Mouse (Mus musculus): ENCODE measurements around the gene Tank.

Tank gene

DNA sequence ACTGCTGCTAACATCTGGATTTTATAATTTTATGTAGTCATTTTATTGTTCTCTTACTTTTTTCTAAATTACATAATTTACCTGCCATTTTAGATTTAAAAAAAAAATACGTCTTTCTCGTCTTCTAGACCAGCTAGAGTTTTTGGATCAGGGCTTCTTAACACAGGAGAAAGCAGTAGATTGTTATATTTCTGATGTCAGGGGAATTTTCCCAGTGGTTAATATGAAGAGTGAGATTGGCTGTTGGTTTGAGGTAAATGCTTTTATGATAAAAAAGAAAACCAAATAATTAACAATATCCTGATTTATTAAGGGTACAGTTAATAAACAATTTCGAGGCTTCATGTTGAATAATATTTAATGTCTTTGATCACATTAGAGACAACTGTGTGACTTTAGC, 1.7 kb downstream of the Tank start:
- DNase-seq (ENCODE audit: low read depth, low spot score) = no peak

DNA sequence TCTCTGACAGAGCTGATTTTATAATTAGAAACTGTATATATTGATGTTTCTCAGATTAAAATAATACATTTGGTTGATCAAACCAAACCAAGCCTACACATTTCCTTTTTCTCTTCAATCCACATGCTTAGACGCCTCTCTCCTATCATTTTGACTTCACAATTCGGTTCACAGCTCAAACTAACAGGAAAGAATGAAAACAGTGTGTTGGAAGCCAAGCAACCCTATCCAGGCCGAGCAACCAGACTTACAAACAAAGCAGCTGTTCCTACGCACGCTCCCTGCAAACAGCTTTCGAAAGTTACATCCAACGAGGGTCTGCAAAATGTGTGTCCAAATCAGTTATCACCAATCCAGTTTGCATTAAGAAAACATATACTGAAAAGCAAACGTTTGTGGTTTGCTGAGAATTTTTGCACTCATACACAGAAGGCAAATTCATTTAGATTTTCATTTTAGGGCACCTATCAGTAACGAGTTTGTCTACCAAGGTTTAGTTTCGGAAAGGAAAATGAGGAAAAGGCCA, 2.2 kb downstream of the Tank start:
- no peak for DNase-seq (ENCODE audit: low read depth, low spot score)

GRCm38 (mm10) chr2:61582578-61583315, 4.4 kb downstream of the Tank start:
- DNase-seq (ENCODE audit: low read depth, low spot score) = no peak

- no peak for DNase-seq (ENCODE audit: low read depth, low spot score)
These were observed 7.1 kb downstream of the Tank start for GRCm38 (mm10) chr2:61585447-61585846.

DNA sequence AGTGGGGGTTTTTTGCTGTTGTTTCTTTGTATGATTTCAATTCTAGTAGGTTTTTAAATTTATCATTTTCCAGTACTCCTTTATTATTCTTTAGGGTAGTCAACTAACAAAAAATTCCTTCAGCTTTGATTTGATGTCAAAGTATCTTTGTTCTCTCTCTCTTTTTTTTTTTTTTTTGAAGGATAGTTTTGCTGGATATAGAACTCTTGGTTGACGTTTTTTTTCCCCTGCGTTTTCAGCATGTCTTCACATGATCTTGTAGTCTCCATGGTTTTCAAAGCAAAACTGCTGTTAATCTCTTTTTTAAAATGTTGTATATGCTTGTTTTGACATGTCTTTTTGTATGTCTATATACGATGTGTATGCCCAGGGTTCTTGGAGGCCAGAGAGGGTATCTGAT, 7.8 kb downstream of the Tank start:
- no peak for DNase-seq (ENCODE audit: low read depth, low spot score)

- no peak for DNase-seq (ENCODE audit: low read depth, low spot score)
These were observed 12.4 kb downstream of the Tank start for GRCm38 (mm10) chr2:61590751-61591150.

DNA sequence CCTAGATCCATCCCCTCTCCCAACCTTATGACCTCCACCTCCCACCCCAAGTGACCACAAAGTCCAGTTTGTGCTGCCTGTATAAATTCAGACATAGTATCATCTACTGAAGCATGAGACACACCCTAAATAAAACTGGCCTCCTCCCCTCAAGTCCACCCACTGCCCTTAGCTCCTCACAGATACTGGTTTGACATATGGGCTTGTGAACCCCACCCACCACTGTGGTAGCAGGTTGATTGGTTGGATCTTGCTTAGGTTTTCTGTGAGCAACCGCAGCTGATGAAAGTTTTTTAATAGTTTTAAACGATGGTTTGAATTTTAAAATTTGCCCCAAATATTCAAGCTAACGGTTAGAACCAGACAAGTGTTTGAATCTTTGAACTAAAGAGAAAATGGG, 13.7 kb downstream of the Tank start:
- no peak for DNase-seq (ENCODE audit: low read depth, low spot score)

GRCm38 (mm10) chr2:61592699-61593029, 14.3 kb downstream of the Tank start:
- DNase-seq (ENCODE audit: low read depth, low spot score) = no peak

GRCm38 (mm10) chr2:61593030-61593811, 14.8 kb downstream of the Tank start:
- peak; percentile 92 for DNase-seq (ENCODE audit: low read depth, low spot score)

DNA sequence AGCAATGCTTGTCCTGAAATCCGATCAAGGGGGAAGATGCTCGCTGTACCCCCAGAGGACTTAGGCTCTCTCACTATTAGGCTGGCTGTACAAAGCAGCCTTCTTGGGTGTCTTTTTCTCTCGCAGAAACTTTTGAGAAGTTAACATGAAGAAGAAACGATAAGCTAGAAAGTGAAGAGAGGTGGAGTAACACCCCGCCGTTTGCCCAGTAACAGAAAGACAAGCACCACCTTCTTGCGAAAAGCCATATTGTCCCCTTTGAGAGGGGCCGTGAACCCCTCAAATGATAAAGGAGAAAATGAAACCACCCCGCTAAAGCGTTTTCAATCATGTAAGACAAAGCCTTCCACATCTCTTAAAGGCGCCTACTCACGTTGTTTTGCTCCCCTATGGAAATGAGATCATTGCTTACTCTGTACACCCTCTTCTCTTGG, 15.5 kb downstream of the Tank start:
- DNase-seq (ENCODE audit: low read depth, low spot score) = no peak

DNA sequence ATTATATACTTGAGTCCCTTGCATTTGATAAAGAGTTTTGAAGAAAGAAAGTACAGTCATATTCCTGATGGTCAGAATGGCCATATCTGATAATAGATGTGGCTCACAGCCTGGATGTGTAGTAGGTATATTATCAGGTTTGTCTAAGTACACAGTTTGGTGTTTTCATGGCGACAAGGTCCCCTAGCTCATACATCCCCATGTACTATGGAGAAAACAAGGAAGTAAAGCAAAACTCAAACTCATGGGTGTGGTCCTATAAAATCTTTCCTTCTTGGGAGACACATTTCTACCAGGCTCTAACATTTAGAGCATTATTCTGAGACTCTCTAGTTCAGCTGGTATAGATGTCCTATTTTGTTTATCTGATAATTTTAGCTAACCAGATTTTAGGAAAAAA, 21.3 kb downstream of the Tank start:
- no peak for DNase-seq (ENCODE audit: low read depth, low spot score)

GRCm38 (mm10) chr2:61603461-61603860, 25.1 kb downstream of the Tank start:
- no peak for DNase-seq (ENCODE audit: low read depth, low spot score)

- no peak for DNase-seq (ENCODE audit: low read depth, low spot score)
These were observed 28.6 kb downstream of the Tank start for GRCm38 (mm10) chr2:61606942-61607341.

GRCm38 (mm10) chr2:61623996-61624395, 45.6 kb downstream of the Tank start:
- no peak for DNase-seq (ENCODE audit: low read depth, low spot score)

DNA sequence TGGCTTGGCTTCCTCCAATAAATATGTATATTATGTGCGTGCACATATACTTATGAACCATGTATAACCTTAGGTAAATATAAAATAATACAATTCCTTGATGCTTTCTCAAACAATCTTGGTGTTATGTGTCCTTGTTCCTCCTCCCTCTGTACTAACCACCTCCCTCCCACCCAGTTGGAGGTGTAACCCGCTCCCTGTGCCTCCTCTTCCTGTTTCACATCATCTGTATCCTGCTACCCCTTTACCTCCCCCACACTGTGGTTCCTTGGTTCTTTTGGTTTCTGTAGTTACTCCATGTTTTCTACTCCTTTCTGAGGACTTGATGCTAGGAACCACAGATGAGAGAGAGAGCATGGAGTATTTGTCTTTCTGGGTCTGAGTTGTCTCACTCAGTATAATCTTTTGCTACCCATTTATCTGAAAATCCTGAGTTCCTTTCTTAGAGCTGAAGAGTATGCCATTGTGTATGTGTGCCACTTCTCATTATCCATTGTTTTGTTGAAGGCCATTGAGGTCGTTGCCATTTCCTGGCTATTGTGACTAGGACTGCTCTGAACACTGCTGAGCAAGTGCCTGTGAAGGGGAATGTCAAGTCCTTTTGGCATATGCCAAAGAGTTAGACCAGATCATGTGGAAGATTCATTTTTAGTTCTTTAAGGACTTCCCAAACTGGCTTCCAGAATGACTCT, 52.6 kb downstream of the Tank start:
- DNase-seq (ENCODE audit: low read depth, low spot score) = peak; percentile 17

- DNase-seq (ENCODE audit: low read depth, low spot score) = no peak
These were observed 56.7 kb downstream of the Tank start for GRCm38 (mm10) chr2:61635099-61635498.

GRCm38 (mm10) chr2:61638182-61638581, 59.8 kb downstream of the Tank start:
- peak; percentile 8 for DNase-seq (ENCODE audit: low read depth, low spot score)

DNA sequence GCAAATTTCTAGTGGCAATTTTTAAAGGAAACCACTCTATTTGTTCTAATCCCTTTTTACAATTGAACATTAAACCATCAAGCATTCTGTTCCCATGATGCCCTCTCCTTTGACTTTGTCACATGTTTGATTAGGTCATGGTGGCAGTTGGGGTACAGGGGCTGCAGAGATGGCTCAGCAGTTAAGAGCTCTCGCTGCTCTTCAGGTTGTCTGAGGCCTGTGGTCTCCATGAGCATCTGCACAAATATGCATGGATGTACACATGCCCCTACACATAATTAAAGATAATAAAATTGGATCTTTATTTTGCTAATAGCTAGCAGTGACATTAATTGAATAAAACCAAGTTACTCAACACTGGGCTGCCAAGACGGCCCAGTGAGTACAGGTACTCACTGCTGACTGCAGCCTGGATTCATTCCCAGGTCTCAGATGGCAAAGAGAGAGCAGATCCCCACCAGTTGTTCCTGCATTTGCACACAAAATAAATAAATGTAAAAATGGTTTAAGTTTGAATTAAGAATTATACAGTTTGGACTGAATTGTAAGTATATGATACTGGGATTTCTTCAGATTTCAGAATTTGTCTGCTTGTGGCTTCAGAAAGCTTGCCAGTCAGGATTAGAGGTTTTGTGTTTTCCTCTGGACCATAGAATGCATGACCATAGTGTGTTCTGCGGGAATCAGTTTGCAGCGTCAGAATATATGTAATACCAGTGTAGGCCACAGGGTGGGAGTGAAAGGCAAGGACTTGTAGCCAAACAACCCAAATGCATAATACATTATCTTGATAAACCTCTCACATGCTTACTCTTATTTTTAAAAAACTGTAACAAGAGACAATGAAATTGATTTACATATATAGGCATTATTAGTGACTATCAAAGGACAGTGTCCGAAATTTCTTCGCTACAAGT, 64.3 kb downstream of the Tank start:
- peak; percentile 51 for DNase-seq (ENCODE audit: low read depth, low spot score)

DNA sequence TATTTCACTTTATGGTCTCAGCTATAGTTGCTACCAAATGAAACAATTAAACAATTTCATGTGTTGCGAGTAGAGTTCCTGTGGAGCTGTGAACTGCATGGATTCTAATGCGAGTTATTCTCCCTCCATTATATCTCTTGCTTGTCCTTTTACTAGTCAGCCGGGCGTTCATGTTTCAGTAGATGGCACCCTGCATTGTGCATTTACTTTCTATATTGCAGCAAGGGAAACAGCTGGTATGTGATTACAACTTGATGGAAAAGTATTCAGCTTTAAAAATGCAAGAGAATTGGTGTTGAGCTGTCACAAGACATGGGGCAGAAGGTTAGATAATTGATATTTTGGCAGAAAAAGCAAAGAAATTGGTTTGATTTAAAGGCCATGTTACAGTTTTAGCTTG, 72.8 kb downstream of the Tank start:
- DNase-seq (ENCODE audit: low read depth, low spot score) = no peak

GRCm38 (mm10) chr2:61651640-61652039, 73.3 kb downstream of the Tank start:
- DNase-seq (ENCODE audit: low read depth, low spot score) = no peak

GRCm38 (mm10) chr2:61655046-61655381, 76.6 kb downstream of the Tank start:
- DNase-seq (ENCODE audit: low read depth, low spot score) = peak; percentile 17

All from R1 (cell line).